19 mouse cellular contexts compared by ENCODE assay signal in genomic region chr2:178522786-178523185, GRCm38 (mm10).
DNase-seq lines count a peak whose midpoint lies in the region; ATAC-seq and TF ChIP-seq lines count a peak whose summit lies in the region.
"Had no signal": no experiment of that assay in that cellular context is flagged by ENCODE, and none has a peak within 500 bp of the region (broad histone marks: within the 10 kb centered on the region; RNA-seq: fewer than 3 reads in every experiment).

No protein-coding gene starts in this region.

- 94% methylated on average over 1 of the region's 1 CpGs for WGBS in forebrain, embryonic 13.5 days
- WGBS in forebrain, embryonic 10.5 days, result 85% methylated on average over 1 of the region's 1 CpGs
- WGBS in midbrain, embryonic 15.5 days, result 96% methylated on average over 1 of the region's 1 CpGs
- WGBS in midbrain, embryonic 10.5 days, result 94% methylated on average over 1 of the region's 1 CpGs
- 83% methylated on average over 1 of the region's 1 CpGs for WGBS in forebrain, embryonic 16.5 days

- no peaks in the 10 kb centered on the region for H3K27me3 ChIP-seq in forebrain, embryonic 13.5 days
- H3K27me3 ChIP-seq in forebrain, embryonic 10.5 days (ENCODE audit: poor library complexity, severe bottlenecking), result no peaks in the 10 kb centered on the region
- H3K27me3 ChIP-seq in midbrain, embryonic 15.5 days (replicated peaks), result no peaks in the 10 kb centered on the region
- no peaks in the 10 kb centered on the region for H3K27me3 ChIP-seq in midbrain, embryonic 10.5 days (ENCODE audit: low read depth, poor library complexity, severe bottlenecking)
- no peaks in the 10 kb centered on the region for H3K27me3 ChIP-seq in forebrain, embryonic 16.5 days (replicated peaks; ENCODE audit: control insufficient read depth, insufficient read depth, low read length)

- H3K9me3 ChIP-seq in forebrain, embryonic 13.5 days (replicated peaks), result no peaks in the 10 kb centered on the region
- no peaks in the 10 kb centered on the region for H3K9me3 ChIP-seq in forebrain, embryonic 10.5 days
- H3K9me3 ChIP-seq in midbrain, embryonic 15.5 days, result no peaks in the 10 kb centered on the region
- H3K9me3 ChIP-seq in midbrain, embryonic 10.5 days (replicated peaks), result no peaks in the 10 kb centered on the region
- H3K9me3 ChIP-seq in forebrain, embryonic 16.5 days (ENCODE audit: control insufficient read depth, low read length), result no peaks in the 10 kb centered on the region
- H3K9me3 ChIP-seq: embryonic facial prominence, embryonic 13.5 days; heart, embryonic 10.5 days; hindbrain, embryonic 15.5 days had no signal

- H3K36me3 ChIP-seq in forebrain, embryonic 13.5 days (ENCODE audit: poor library complexity, severe bottlenecking), result no peaks in the 10 kb centered on the region
- H3K36me3 ChIP-seq in forebrain, embryonic 10.5 days (replicated peaks), result no peaks in the 10 kb centered on the region
- H3K36me3 ChIP-seq in midbrain, embryonic 15.5 days (replicated peaks), result no peaks in the 10 kb centered on the region
- H3K36me3 ChIP-seq in midbrain, embryonic 10.5 days, result no peaks in the 10 kb centered on the region
- no peaks in the 10 kb centered on the region for H3K36me3 ChIP-seq in forebrain, embryonic 16.5 days (ENCODE audit: control insufficient read depth, insufficient read depth)
- H3K36me3 ChIP-seq: embryonic facial prominence, embryonic 13.5 days; heart, embryonic 10.5 days; hindbrain, embryonic 15.5 days had no signal

- no peak for ATAC-seq in forebrain, embryonic 13.5 days
- ATAC-seq in midbrain, embryonic 15.5 days (replicated peaks), result 0 out of 2 replicates have a peak, but pooled peaks have one; percentile 11
- ATAC-seq in forebrain, embryonic 16.5 days, result peak; percentile 9; the same call in 1 of the 2 replicates
- ATAC-seq: inflammation-experienced regulatory T-cells, adult 6 months; intestine, postnatal 0 days had no signal

- no peak for DNase-seq in forebrain, embryonic 10.5 days (ENCODE audit: extremely low spot score, low spot score)
- DNase-seq in midbrain, embryonic 10.5 days (ENCODE audit: low spot score), result no peak
- no peak for DNase-seq in left cerebral cortex, adult 2 months (ENCODE audit: extremely low spot score in 1 of 2, low spot score in 2 of 2)
- DNase-seq: adrenal gland, adult 2 months; adrenal gland, postnatal 25 days; cerebellum, adult 2 months; cerebellum, postnatal 36 days; gastrocnemius, postnatal 10 days; heart, adult 18-20 months; heart, postnatal 10 days; heart, postnatal 4 days had no signal

- H3K4me3 ChIP-seq in forebrain, embryonic 13.5 days, result no peak overlapping the region
- no peak overlapping the region for H3K4me3 ChIP-seq in forebrain, embryonic 10.5 days
- no peak overlapping the region for H3K4me3 ChIP-seq in midbrain, embryonic 15.5 days
- no peak overlapping the region for H3K4me3 ChIP-seq in midbrain, embryonic 10.5 days
- H3K4me3 ChIP-seq in forebrain, embryonic 16.5 days (replicated peaks; ENCODE audit: low read length), result no peak overlapping the region
- H3K4me3 ChIP-seq in left cerebral cortex, adult 2 months, result no peak overlapping the region
- H3K4me3 ChIP-seq: embryonic facial prominence, embryonic 13.5 days; heart, embryonic 10.5 days; hindbrain, embryonic 15.5 days had no signal

- H3K27ac ChIP-seq in forebrain, embryonic 13.5 days, result peak overlapping the region; percentile 48
- H3K27ac ChIP-seq in forebrain, embryonic 10.5 days, result no peak overlapping the region
- no peak overlapping the region for H3K27ac ChIP-seq in midbrain, embryonic 15.5 days
- H3K27ac ChIP-seq in midbrain, embryonic 10.5 days (replicated peaks), result no peak overlapping the region
- H3K27ac ChIP-seq in forebrain, embryonic 16.5 days (ENCODE audit: low read length), result peak overlapping the region; percentile 76
- no peak overlapping the region for H3K27ac ChIP-seq in left cerebral cortex, adult 2 months
- H3K27ac ChIP-seq: embryonic facial prominence, embryonic 13.5 days; heart, embryonic 10.5 days; hindbrain, embryonic 15.5 days had no signal

- H3K4me2 ChIP-seq in forebrain, embryonic 13.5 days, result no peak overlapping the region
- no peak overlapping the region for H3K4me2 ChIP-seq in midbrain, embryonic 15.5 days
- H3K4me2 ChIP-seq in forebrain, embryonic 16.5 days (ENCODE audit: low read length), result no peak overlapping the region
- H3K4me2 ChIP-seq: embryonic facial prominence, embryonic 13.5 days; hindbrain, embryonic 15.5 days had no signal

- H3K9ac ChIP-seq in forebrain, embryonic 13.5 days, result no peak overlapping the region
- H3K9ac ChIP-seq in midbrain, embryonic 15.5 days, result no peak overlapping the region
- H3K9ac ChIP-seq in forebrain, embryonic 16.5 days (replicated peaks; ENCODE audit: low read depth, low read length), result no peak overlapping the region
- H3K9ac ChIP-seq: embryonic facial prominence, embryonic 13.5 days; hindbrain, embryonic 15.5 days had no signal

- no peak for TF ChIP-seq CTCF in left cerebral cortex, adult 2 months (IDR thresholded peaks at IDR 0.05)

- peaks cover 9% of the 10 kb centered on the region; the same call in 1 of the 2 replicates for H3K4me1 ChIP-seq in forebrain, embryonic 13.5 days
- H3K4me1 ChIP-seq in forebrain, embryonic 10.5 days, result peaks cover 7% of the 10 kb centered on the region
- H3K4me1 ChIP-seq in midbrain, embryonic 15.5 days, result peaks cover 6% of the 10 kb centered on the region
- no peaks in the 10 kb centered on the region for H3K4me1 ChIP-seq in midbrain, embryonic 10.5 days
- H3K4me1 ChIP-seq in forebrain, embryonic 16.5 days (replicated peaks; ENCODE audit: control insufficient read depth, insufficient read depth, low read length), result peaks cover 6% of the 10 kb centered on the region
- H3K4me1 ChIP-seq: embryonic facial prominence, embryonic 13.5 days had no signal

- intact Hi-C loops in left cerebral cortex, adult 2 months (cut with DNase I), result no loop called here

Comparison
In these comparisons a context has a peak if more than half of its experiments do, and no peak if none do; other contexts are left out.
1. H3K27ac ChIP-seq: peak in forebrain, embryonic 13.5 days (single experiment) and forebrain, embryonic 16.5 days (single experiment); none in forebrain, embryonic 10.5 days (single experiment), midbrain, embryonic 15.5 days (single experiment), midbrain, embryonic 10.5 days (single experiment) and left cerebral cortex, adult 2 months (single experiment).